Mouse (Mus musculus): ENCODE results near the gene St3gal3.

St3gal3 gene

GRCm38 (mm10) chr4:117923450-117923849 lies 211.3 kb downstream of the St3gal3 start:
- DNase-seq: no peak

GRCm38 (mm10) chr4:117921358-117921757 lies 213.4 kb downstream of the St3gal3 start:
- DNase-seq: no peak

GRCm38 (mm10) chr4:117918762-117919161 lies 216.0 kb downstream of the St3gal3 start:
- no peak for DNase-seq

- no peak for DNase-seq
These were observed 216.5 kb downstream of the St3gal3 start for GRCm38 (mm10) chr4:117918261-117918660.

- no peak for DNase-seq
These were observed 216.9 kb downstream of the St3gal3 start for GRCm38 (mm10) chr4:117917847-117918246.

- DNase-seq: no peak
These were observed 217.3 kb downstream of the St3gal3 start for GRCm38 (mm10) chr4:117917402-117917801.

- DNase-seq: no peak
These were observed 218.3 kb downstream of the St3gal3 start for GRCm38 (mm10) chr4:117916386-117916785.

GRCm38 (mm10) chr4:117915489-117916105 lies 219.1 kb downstream of the St3gal3 start:
- DNase-seq: no peak

- peak; percentile 92 for DNase-seq
These were observed 219.9 kb downstream of the St3gal3 start, which contains the start of gene Ipo13 for GRCm38 (mm10) chr4:117914591-117915442. Ipo13 (minus strand) TSS chr4:117914999.

GRCm38 (mm10) chr4:117914031-117914430 lies 220.7 kb downstream of the St3gal3 start:
- DNase-seq: no peak

- peak; percentile 70 for DNase-seq
These were observed 221.3 kb downstream of the St3gal3 start for GRCm38 (mm10) chr4:117913421-117913820.

GRCm38 (mm10) chr4:117912685-117913273 lies 221.9 kb downstream of the St3gal3 start:
- DNase-seq: no peak

- no peak for DNase-seq
These were observed 222.6 kb downstream of the St3gal3 start for GRCm38 (mm10) chr4:117912131-117912561.

GRCm38 (mm10) chr4:117908834-117909453 lies 225.8 kb downstream of the St3gal3 start:
- no peak for DNase-seq

- DNase-seq: no peak
These were observed 228.5 kb downstream of the St3gal3 start for GRCm38 (mm10) chr4:117906196-117906595.

- no peak for DNase-seq
These were observed 230.0 kb downstream of the St3gal3 start for GRCm38 (mm10) chr4:117904761-117905160.

GRCm38 (mm10) chr4:117904094-117904493 lies 230.6 kb downstream of the St3gal3 start:
- no peak for DNase-seq

- no peak for DNase-seq
These were observed 236.6 kb downstream of the St3gal3 start for GRCm38 (mm10) chr4:117898111-117898510.

GRCm38 (mm10) chr4:117896031-117896430 lies 238.7 kb downstream of the St3gal3 start:
- DNase-seq: no peak

GRCm38 (mm10) chr4:117895339-117895738 lies 239.4 kb downstream of the St3gal3 start:
- DNase-seq: no peak

- no peak for DNase-seq
These were observed 240.1 kb downstream of the St3gal3 start for GRCm38 (mm10) chr4:117894601-117895000.

GRCm38 (mm10) chr4:117893376-117893775 lies 241.3 kb downstream of the St3gal3 start:
- DNase-seq: no peak

- peak; percentile 87 for DNase-seq
These were observed 243.0 kb downstream of the St3gal3 start, which contains the start of gene Dph2 for GRCm38 (mm10) chr4:117891738-117892161. Dph2 (minus strand) TSS chr4:117892032.
